Mouse (Mus musculus) thymus, adult 18-20 months (tissue): ENCODE results near the gene Alox8.

Experiments used
- DNase-seq, 2 experiments: peaks; one replicate each; pipeline ENCODE4 v3.0.0; 2022; ENCODE audit warnings: mixed read lengths in 2 of 2

The Alox8 gene

DNA sequence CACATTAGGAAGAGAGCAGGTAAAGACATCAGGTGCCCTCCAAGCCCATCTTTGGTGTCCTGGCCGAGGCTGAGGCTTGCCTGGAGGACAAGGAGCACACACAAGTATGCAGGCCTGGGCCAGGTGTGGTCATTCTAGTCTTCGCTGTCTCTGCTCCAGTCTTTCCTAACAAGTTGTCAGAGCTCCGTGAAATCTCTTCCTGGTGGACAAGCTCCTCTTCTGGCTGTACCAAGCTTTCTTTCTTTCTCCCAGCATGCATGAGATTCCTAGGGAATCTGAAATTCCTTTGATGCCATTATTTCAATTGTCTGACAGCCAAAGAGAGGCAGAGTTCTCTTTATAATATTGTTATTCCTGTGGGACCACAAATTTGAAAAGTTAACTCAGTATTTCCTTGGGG is 18.1 kb downstream of the Alox8 start:
- DNase-seq, result no peak

- no peak for DNase-seq
Measured at GRCm38 (mm10) chr11:69178525-69178924, 19.1 kb downstream of the Alox8 start.

- no peak for DNase-seq
Measured at GRCm38 (mm10) chr11:69174722-69175121, 22.9 kb downstream of the Alox8 start.

DNA sequence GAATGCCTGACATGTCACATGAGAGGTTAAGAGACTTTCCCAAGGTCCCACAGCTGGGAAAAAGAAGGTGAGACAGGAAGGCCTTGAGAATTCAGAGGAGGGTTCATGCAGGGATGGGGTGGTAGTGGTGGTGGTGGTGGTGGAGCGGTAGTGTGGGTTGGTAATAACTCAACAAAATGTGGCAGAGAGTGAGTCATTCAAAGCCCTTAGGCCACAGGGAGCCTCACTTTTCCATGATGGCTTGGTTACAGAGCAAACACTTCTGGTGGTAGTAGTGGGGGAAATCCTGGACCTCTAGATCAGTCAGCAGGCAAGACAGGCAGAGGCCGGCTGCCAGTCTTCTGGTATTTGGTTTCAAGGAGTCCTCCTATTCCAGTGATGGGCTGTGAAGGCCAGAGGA is 25.0 kb downstream of the Alox8 start:
- DNase-seq, result no peak

- peak in 1 of 2 experiments; percentile 10 for DNase-seq
Measured at GRCm38 (mm10) chr11:69171626-69172025, 26.0 kb downstream of the Alox8 start.

GRCm38 (mm10) chr11:69169313-69169712 is 28.3 kb downstream of the Alox8 start:
- no peak for DNase-seq

- DNase-seq, result no peak
Measured at GRCm38 (mm10) chr11:69156800-69157199, 40.8 kb downstream of the Alox8 start, which contains the start of gene Alox12b. TSS of gene Alox12b (plus strand) at chr11:69156989.

DNA sequence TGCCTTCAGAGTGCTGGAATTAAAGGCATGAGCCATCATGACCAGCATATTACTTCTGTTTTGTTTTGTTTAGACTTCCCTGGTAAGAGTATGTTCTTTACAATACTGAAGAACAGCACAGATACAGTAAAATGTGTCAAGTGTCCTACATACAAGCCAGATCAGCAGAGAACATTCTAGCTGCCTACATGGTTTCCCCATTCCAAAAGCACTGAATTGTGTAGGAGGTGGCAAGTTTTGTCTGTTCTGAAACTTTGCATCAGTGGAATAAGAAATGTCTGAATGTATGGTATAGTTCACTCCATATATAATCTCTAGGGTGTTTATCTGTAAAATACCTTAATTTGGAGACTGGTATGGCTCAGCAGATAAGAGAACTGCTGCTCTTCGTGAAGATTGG is 42.3 kb downstream of the Alox8 start:
- no peak for DNase-seq

GRCm38 (mm10) chr11:69153831-69154230 is 43.8 kb downstream of the Alox8 start:
- DNase-seq, result no peak

GRCm38 (mm10) chr11:69151004-69151403 is 46.6 kb downstream of the Alox8 start:
- no peak for DNase-seq

DNA sequence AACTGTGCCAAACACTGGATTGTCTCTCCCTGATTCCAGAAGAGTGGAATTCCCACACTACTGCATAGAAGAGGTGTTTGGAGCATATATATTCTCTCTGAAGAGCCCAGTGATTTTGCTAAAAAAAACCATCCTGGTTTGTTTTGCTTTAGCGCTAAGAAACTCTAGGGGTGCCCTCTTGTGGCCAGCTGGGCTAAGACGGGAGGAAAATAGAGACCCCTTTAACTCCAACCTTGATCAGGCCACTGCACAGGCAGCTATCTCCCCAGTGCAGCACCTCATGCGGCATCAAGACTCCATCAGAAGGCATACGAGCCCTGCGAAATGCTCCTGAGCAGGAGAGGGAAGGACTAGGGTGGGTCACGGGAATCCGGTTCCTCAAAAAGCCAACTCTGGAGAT is 47.2 kb downstream of the Alox8 start:
- peak; percentile 17 to 44 for DNase-seq

DNA sequence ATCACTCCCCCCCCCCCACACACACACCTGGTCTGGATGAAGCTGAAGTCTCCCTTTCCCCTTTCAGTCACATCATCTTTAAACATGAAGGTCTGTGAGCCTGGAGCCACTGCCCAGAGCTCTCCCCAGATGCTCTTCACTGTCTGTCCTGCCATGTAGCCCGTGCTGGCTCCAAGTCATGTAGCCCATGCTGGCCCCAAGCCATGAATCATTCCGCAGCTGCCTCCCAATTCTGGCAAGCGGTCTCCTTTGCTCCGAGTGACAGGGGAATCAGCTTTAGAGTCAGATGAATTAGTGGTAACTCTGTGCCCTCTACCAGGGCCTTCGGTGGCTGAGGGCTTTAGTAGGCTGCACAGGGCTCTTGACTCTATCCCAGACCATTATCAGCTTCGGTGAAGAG is 47.9 kb downstream of the Alox8 start:
- no peak for DNase-seq

DNA sequence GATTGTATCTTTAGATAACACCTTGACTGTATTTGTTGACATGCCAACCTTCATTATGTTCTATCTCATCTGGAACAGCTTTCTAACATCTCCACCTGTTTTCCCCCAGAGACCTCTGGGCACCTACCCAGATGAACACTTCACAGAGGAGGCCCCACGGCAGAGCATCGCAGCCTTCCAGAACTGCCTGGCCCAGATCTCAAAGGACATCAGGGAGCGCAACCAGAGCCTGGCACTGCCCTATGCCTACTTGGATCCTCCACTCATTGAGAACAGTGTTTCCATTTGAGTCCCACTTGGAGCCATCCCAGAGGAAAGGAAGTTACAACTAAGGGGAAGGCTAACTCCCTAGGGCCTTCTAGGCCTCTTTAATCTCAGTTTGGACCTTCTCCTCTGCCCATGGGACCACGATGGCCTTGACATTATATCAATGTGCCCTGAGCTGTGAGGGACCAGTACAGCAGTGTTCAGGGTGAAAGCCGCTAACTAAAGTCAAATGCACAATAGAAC is 49.1 kb downstream of the Alox8 start:
- no peak for DNase-seq

DNA sequence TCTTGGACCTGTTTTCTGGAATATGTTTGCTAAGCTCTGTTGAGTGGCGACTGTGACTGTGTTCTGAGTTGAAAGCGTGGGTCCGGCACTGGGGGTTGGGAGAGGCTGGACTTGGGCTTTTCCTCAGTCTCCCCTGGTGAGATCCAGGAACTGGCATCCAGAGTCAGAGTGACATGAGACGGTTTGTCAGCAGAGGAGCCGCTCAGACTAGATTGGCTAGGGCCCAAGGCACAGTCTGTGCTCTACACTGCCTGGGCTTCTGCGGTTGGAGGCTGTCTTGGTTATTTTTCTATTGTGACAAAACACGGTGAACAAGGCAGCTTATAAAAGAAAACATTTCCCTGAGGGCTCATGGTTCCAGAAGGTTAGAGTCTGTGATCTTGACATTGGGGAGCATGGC is 50.1 kb downstream of the Alox8 start:
- no peak for DNase-seq

DNA sequence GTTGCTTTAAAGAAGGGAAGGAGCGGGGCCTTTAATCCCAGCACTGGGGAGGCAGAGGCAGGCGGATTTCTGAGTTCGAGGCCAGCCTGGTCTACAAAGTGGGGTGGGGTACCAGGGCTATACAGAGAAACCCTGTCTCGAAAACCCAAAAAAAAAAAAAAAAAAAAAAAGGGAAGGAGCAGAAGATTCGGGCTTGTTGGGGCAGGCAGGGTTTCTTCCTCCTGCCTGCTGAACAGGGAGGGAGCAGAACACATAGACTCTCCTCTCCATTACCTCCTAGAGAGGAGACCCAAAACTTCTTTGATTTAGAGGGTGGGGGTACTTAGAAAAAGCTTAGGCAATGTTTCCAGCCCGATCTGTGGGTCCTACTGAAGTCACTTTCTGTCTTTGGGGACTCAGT is 62.3 kb downstream of the Alox8 start:
- DNase-seq, result no peak

GRCm38 (mm10) chr11:69134622-69134968 is 63.0 kb downstream of the Alox8 start:
- no peak for DNase-seq
